Mouse (Mus musculus) activated CD4-positive, CD25-positive, alpha-beta regulatory T cell, adult 4 months (primary cell): Measurements from ENCODE around the gene Zfp87. TPM values are rescaled to one million over a fixed set of nuclear protein-coding genes. Genes with fewer than 3 reads are reported as not detected.

Source experiments
- ATAC-seq: one replicate; pipeline ENCODE4 v1.8.0; 2017
- polyA plus RNA-seq, 2 experiments: library from polyadenylated mRNA; unstranded; fragments of 100-300 nt; shearing (Covaris generic); gene quantifications; one replicate each; pipeline ENCODE4 v1.2.1; 2017

The Zfp87 gene
- 10 to 100 TPM; 52.0 to 61.6 TPM for polyA plus RNA-seq

- peak; percentile 99 for ATAC-seq
These were observed at the start of gene Zfp87, which contains the start of gene Gm26965 for GRCm38 (mm10) chr13:67525753-67526410. Zfp87 (minus strand) TSS chr13:67526177. Gm26965 (minus strand) TSS chr13:67526151.

GRCm38 (mm10) chr13:67572591-67573189 is 46.7 kb upstream of the Zfp87 start:
- ATAC-seq = no peak

GRCm38 (mm10) chr13:67553730-67554129 is 27.8 kb upstream of the Zfp87 start, which contains the start of gene Zfp748:
Zfp748 (minus strand) TSS chr13:67553830.
- ATAC-seq = no peak

GRCm38 (mm10) chr13:67552505-67553346 is 26.7 kb upstream of the Zfp87 start:
- peak; percentile 99 for ATAC-seq

GRCm38 (mm10) chr13:67545941-67546340 is 20.0 kb upstream of the Zfp87 start:
- no peak for ATAC-seq

- ATAC-seq = no peak
These were observed 1.2 kb upstream of the Zfp87 start for GRCm38 (mm10) chr13:67527049-67527730.

- no peak for ATAC-seq
These were observed 25.1 kb downstream of the Zfp87 start for GRCm38 (mm10) chr13:67500908-67501307.

GRCm38 (mm10) chr13:67500084-67500719 is 25.8 kb downstream of the Zfp87 start, which contains the start of gene Zfp58:
Zfp58 (minus strand) TSS chr13:67500555.
- ATAC-seq = peak; percentile 99

- no peak for ATAC-seq
These were observed 30.3 kb downstream of the Zfp87 start for GRCm38 (mm10) chr13:67495631-67496030.

GRCm38 (mm10) chr13:67484424-67484811 is 41.6 kb downstream of the Zfp87 start:
- peak; percentile 22 for ATAC-seq

GRCm38 (mm10) chr13:67483625-67484423 is 42.2 kb downstream of the Zfp87 start, which contains the start of gene Zfp874b:
Zfp874b (minus strand) TSS chr13:67484258.
- ATAC-seq = peak; percentile 98

- ATAC-seq = no peak
These were observed 44.4 kb downstream of the Zfp87 start for GRCm38 (mm10) chr13:67481528-67481927.

- ATAC-seq = no peak
These were observed 56.7 kb downstream of the Zfp87 start for GRCm38 (mm10) chr13:67469274-67469673.

Other genes with a start within 250 kb of the Zfp87 start
- 1 to 10 TPM; 2.2 to 2.4 TPM for gene Zfp458, start 247.7 kb downstream of the Zfp87 start, polyA plus RNA-seq
- gene Zfp457, start 219.7 kb downstream of the Zfp87 start, polyA plus RNA-seq = 1 to 10 TPM in 1 of 2 experiments, not detected in 1; 1.9 TPM
- gene Zfp595, start 193.6 kb downstream of the Zfp87 start, polyA plus RNA-seq = 1 to 10 TPM; 5.4 to 5.9 TPM
- not detected for gene Gm28044, start 165.6 kb downstream of the Zfp87 start, polyA plus RNA-seq
- 1 to 10 TPM; 2.9 to 3.4 TPM for gene Zfp953, start 165.6 kb downstream of the Zfp87 start, polyA plus RNA-seq
- 1 to 10 TPM; 1.3 to 2.3 TPM for gene Gm28041, start 150.4 kb downstream of the Zfp87 start, polyA plus RNA-seq
- gene Zfp456, start 150.4 kb downstream of the Zfp87 start, polyA plus RNA-seq = 1 to 10 TPM; 6.5 to 8.4 TPM
- 10 to 100 TPM; 20.6 to 23.0 TPM for gene Zfp429, start 126.4 kb downstream of the Zfp87 start, polyA plus RNA-seq
- 1 to 10 TPM; 1.8 to 3.1 TPM for gene Zfp459, start 104.8 kb downstream of the Zfp87 start, polyA plus RNA-seq
- 10 to 100 TPM; 13.5 to 15.2 TPM for gene Zfp874a, start 74.6 kb downstream of the Zfp87 start, polyA plus RNA-seq
- 10 to 100 TPM in 1 of 2 experiments, 1 to 10 TPM in 1; 9.3 to 10.8 TPM for gene Zfp874b, start 41.9 kb downstream of the Zfp87 start, polyA plus RNA-seq
- 10 to 100 TPM; 15.9 to 17.9 TPM for gene Zfp58, start 25.6 kb downstream of the Zfp87 start, polyA plus RNA-seq
- 1 to 10 TPM in 1 of 2 experiments, not detected in 1; 4.7 TPM for gene Gm26965, start within 50 bp of the Zfp87 start, polyA plus RNA-seq
- 10 to 100 TPM; 17.4 to 23.4 TPM for gene Zfp748, start 27.7 kb upstream of the Zfp87 start, polyA plus RNA-seq
- 1 to 10 TPM; 8.8 to 9.2 TPM for gene Zfp729b, start 83.5 kb upstream of the Zfp87 start, polyA plus RNA-seq
- gene Gm49345, start 111.6 kb upstream of the Zfp87 start, polyA plus RNA-seq = 1 to 10 TPM; 2.5 to 5.2 TPM
- 1 to 10 TPM; 6.7 to 8.0 TPM for gene Zfp729a, start 111.6 kb upstream of the Zfp87 start, polyA plus RNA-seq
- gene Zfp738, start 160.9 kb upstream of the Zfp87 start, polyA plus RNA-seq = 10 to 100 TPM; 11.9 to 16.7 TPM
- 1 to 10 TPM; 6.8 to 7.4 TPM for gene Zfp65, start 203.0 kb upstream of the Zfp87 start, polyA plus RNA-seq
- 10 to 100 TPM; 13.0 to 16.3 TPM for gene Zfp85, start 229.1 kb upstream of the Zfp87 start, polyA plus RNA-seq